In the genomic region with DNA sequence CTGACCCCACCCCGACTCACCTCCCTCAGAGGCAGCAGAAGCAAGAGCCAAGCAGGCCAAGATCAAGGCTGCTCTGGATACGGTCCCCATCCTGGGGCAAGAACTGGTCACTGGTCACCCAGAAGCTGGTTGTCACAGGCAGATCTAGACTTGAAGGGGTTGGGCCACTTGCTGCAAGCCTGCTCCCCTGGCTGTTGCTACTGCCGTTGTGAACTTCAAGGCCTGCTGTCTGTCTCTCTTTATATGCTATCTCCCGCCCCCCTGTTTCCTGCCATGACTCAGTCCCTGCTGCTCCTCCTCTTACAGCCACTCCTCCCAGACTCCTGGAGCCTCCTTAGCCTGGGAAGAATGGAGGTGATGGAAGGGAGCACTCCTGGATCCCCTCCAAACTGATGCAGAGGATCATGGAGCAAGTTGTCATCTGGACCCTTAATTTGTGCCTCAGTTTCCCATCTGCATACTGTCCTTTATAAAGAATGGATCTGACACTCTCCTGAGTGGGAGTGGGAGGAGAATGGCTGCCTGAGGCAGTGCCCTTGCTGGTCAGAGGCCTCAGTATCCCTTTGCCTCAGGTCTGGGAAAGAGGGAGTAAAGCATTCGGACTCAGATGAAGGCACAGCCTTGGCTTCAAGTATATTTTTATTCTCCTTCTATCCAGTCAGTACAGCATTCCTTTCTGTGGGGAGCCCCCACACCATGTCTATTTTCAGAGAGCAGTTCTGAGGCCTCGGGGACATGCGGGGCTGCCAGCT, we compare ENCODE assay signal across 8 mouse cellular contexts. TPM values are rescaled to one million over a fixed set of nuclear protein-coding genes. Genes with fewer than 3 reads are reported as not detected.
A peak's percentile ranks its signal among the peaks of the same experiment; 100 is the strongest.
DNase-seq lines count a peak whose midpoint lies in the region; ATAC-seq lines count a peak whose summit lies in the region.

A gene (minus strand): TSS at position 217 of the 752 bp plus-strand sequence.

- H3K9me3 ChIP-seq in heart, embryonic 10.5 days = no peaks in the 10 kb centered on the region
- no peaks in the 10 kb centered on the region for H3K9me3 ChIP-seq in liver, embryonic 13.5 days (replicated peaks)
- no peaks in the 10 kb centered on the region for H3K9me3 ChIP-seq in neural tube, embryonic 12.5 days

- H3K27ac ChIP-seq in heart, embryonic 10.5 days = peak within 1 kb of the TSS; percentile 83
- H3K27ac ChIP-seq in liver, embryonic 13.5 days = peak within 1 kb of the TSS; percentile 73
- no peak within 1 kb of the TSS for H3K27ac ChIP-seq in neural tube, embryonic 12.5 days

- H3K4me3 ChIP-seq in heart, embryonic 10.5 days = peak within 1 kb of the TSS; percentile 46
- no peak within 1 kb of the TSS for H3K4me3 ChIP-seq in liver, embryonic 13.5 days (replicated peaks)
- no peak within 1 kb of the TSS for H3K4me3 ChIP-seq in neural tube, embryonic 12.5 days

- H3K27me3 ChIP-seq in heart, embryonic 10.5 days (ENCODE audit: insufficient read depth, poor library complexity, severe bottlenecking) = no peaks in the 10 kb centered on the region
- no peaks in the 10 kb centered on the region for H3K27me3 ChIP-seq in liver, embryonic 13.5 days
- no peaks in the 10 kb centered on the region for H3K27me3 ChIP-seq in neural tube, embryonic 12.5 days (replicated peaks)

- peak; percentile 32 for DNase-seq in layer of hippocampus, adult 9-11 months
- no peak for DNase-seq in layer of hippocampus, adult 9-10 months (ENCODE audit: low spot score)
- peak; percentile 75 for DNase-seq in brain, adult 2 months (ENCODE audit: low read depth, low spot score)
- peak; percentile 93 for DNase-seq in heart, embryonic 10.5 days (ENCODE audit: low spot score)
- DNase-seq in kidney, adult 8-10 months = peak; percentile 35 to 54
- no peak for DNase-seq in liver, embryonic 13.5 days
- no peak for DNase-seq in cerebellum, adult 8-10 months

- ATAC-seq in liver, embryonic 13.5 days (ENCODE audit: low read depth) = 0 out of 2 replicates have a peak, but pooled peaks have one; percentile 19
- ATAC-seq in neural tube, embryonic 12.5 days (ENCODE audit: low FRiP score, low read depth) = no peak

- H3K36me3 ChIP-seq in heart, embryonic 10.5 days = peaks cover 71% of the 10 kb centered on the region
- H3K36me3 ChIP-seq in liver, embryonic 13.5 days = peaks cover 79% of the 10 kb centered on the region
- H3K36me3 ChIP-seq in neural tube, embryonic 12.5 days = peaks cover 72% of the 10 kb centered on the region

- peaks cover 80% of the 10 kb centered on the region for H3K4me1 ChIP-seq in heart, embryonic 10.5 days
- peaks cover 46% of the 10 kb centered on the region for H3K4me1 ChIP-seq in liver, embryonic 13.5 days (replicated peaks)
- no peaks in the 10 kb centered on the region for H3K4me1 ChIP-seq in neural tube, embryonic 12.5 days

- no peak within 1 kb of the TSS; the same call in 1 of the 2 replicates for H3K9ac ChIP-seq in liver, embryonic 13.5 days
- H3K9ac ChIP-seq in neural tube, embryonic 12.5 days = no peak within 1 kb of the TSS

- 40% methylated on average over 7 of the region's 7 CpGs for WGBS in heart, embryonic 10.5 days
- 44% methylated on average over 7 of the region's 7 CpGs for WGBS in liver, embryonic 13.5 days (ENCODE audit: insufficient replicate concordance)
- 85% methylated on average over 7 of the region's 7 CpGs for WGBS in neural tube, embryonic 12.5 days

- H3K4me2 ChIP-seq in liver, embryonic 13.5 days = peak within 1 kb of the TSS; percentile 27
- peak within 1 kb of the TSS; percentile 14; the same call in 1 of the 2 replicates for H3K4me2 ChIP-seq in neural tube, embryonic 12.5 days (replicated peaks)

RNA-seq across cellular contexts. Expression of the gene that starts here (rescaled TPM):
- 76.8 and 109 TPM in 2 replicates for polyA plus RNA-seq in heart, embryonic 10.5 days (2016; fragmentation: Nextera tagmentation; extraction: Ambion mirVana)
- polyA plus RNA-seq in liver, embryonic 13.5 days (2015; fragmentation: Nextera tagmentation; extraction: Ambion mirVana) = 9.8 and 10.7 TPM in 2 replicates
- 18.8 and 19.8 TPM in 2 replicates for polyA plus RNA-seq in neural tube, embryonic 12.5 days (2016; fragmentation: Nextera tagmentation; extraction: Ambion mirVana)

Comparison
In these comparisons a context has a peak if more than half of its experiments do, and no peak if none do; other contexts are left out.
1. DNase-seq: peak in layer of hippocampus, adult 9-11 months (single experiment), brain, adult 2 months (single experiment), heart, embryonic 10.5 days (single experiment) and kidney, adult 8-10 months (2 of 2); none in layer of hippocampus, adult 9-10 months (single experiment), liver, embryonic 13.5 days (single experiment) and cerebellum, adult 8-10 months (single experiment).